Mouse (Mus musculus) E14TG2a.4 (cell line): ENCODE measurements around the gene Tusc1.

Experiments
- H3K27me3 ChIP-seq: 2 replicates; pipeline ENCODE4 v1.6.1; 2014; ENCODE audit warnings: low read length, control low read depth; ENCODE audit not compliant: insufficient read depth
- H3K36me3 ChIP-seq: 2 replicates; pipeline ENCODE4 v1.6.1; 2014; ENCODE audit warnings: low read length, control low read depth; ENCODE audit not compliant: insufficient read depth
- H3K4me1 ChIP-seq: replicated peaks from 2 replicates; pipeline ENCODE4 v1.6.1; 2014; ENCODE audit warnings: low read depth, low read length, control low read depth
- H3K4me3 ChIP-seq: replicated peaks from 2 replicates; pipeline ENCODE4 v1.5.1; 2014; ENCODE audit warnings: mild to moderate bottlenecking, low read length
- H3K9me3 ChIP-seq: 2 replicates; pipeline ENCODE4 v1.6.1; 2014; ENCODE audit warnings: low read length, control low read depth
- CTCF ChIP-seq: conservative IDR thresholded peaks from 2 replicates; pipeline ENCODE4 v1.5.1; 2014; ENCODE audit warnings: low read length
- NANOG ChIP-seq: IDR thresholded peaks from 2 replicates; pipeline ENCODE4 v1.6.1; 2014; ENCODE audit warnings: borderline replicate concordance, low read length, mixed read lengths
- POU5F1 ChIP-seq: IDR thresholded peaks from 2 replicates; pipeline ENCODE4 v1.6.1; 2014; ENCODE audit warnings: low read length, borderline replicate concordance

Tusc1 gene

GRCm38 (mm10) chr4:93335118-93336003 is at the start of gene Tusc1:
TSS of gene Tusc1 (minus strand) at chr4:93335511.
- TF ChIP-seq NANOG (no peak), POU5F1 (no peak), CTCF (no peak)
- no peaks in the 10 kb centered on the region for H3K27me3 ChIP-seq
- H3K9me3 ChIP-seq, result no peaks in the 10 kb centered on the region
- no peaks in the 10 kb centered on the region for H3K36me3 ChIP-seq
- H3K4me3 ChIP-seq, result peak within 1 kb of the TSS; percentile 83
- H3K4me1 ChIP-seq, result no peaks in the 10 kb centered on the region

- no peaks in the 10 kb centered on the region for H3K27me3 ChIP-seq
- H3K4me1 ChIP-seq, result no peaks in the 10 kb centered on the region
- H3K36me3 ChIP-seq, result no peaks in the 10 kb centered on the region
- TF ChIP-seq NANOG (no peak), CTCF (no peak; the same call in 1 of the 2 replicates), POU5F1 (no peak)
- no peak overlapping the region for H3K4me3 ChIP-seq
- H3K9me3 ChIP-seq, result no peaks in the 10 kb centered on the region
These were observed 17.6 kb upstream of the Tusc1 start for GRCm38 (mm10) chr4:93352930-93353329.

DNA sequence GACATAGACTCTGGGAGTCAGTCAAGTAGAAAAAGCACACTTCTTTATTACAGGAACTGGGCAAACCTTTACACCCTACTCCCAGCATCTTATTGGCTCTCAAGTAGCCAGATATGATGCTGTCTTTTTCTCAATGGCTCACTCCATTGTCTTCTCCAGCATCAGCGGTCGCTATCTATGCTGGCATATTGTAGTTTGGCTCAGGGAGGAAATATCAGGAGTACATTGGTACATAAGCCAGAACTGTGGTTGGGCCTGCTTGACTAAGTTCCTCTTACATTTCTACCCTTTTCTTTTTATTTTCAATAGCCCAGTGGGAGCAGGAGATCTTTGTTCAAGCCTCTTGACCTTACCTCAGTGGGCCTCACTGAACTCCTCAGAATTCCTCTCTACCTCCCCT is 9.0 kb upstream of the Tusc1 start:
- no peaks in the 10 kb centered on the region for H3K9me3 ChIP-seq
- H3K27me3 ChIP-seq, result no peaks in the 10 kb centered on the region
- H3K4me1 ChIP-seq, result no peaks in the 10 kb centered on the region
- no peaks in the 10 kb centered on the region for H3K36me3 ChIP-seq
- no peak for TF ChIP-seq CTCF
- TF ChIP-seq POU5F1, result no peak
- TF ChIP-seq NANOG, result no peak
- no peak overlapping the region for H3K4me3 ChIP-seq

DNA sequence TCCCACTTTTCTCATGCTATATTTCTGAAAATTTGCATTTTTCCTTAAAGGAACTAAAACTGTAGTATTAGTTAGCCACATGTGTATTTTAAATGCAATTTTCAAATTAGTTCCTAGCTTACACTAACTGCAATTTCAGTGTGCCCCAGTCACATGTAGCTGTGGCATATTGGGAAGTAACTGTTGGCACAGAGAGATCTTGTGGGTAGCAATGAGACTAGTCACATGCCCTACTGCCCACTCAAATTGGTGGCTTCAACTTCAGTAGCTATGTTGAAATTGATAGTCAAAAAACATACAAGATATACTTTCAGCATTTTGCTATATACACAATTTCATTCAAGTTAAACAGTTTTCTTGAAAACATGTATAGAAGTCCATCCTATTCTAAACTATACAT is 6.3 kb upstream of the Tusc1 start:
- no peak overlapping the region for H3K4me3 ChIP-seq
- no peaks in the 10 kb centered on the region for H3K36me3 ChIP-seq
- no peaks in the 10 kb centered on the region for H3K4me1 ChIP-seq
- no peaks in the 10 kb centered on the region for H3K9me3 ChIP-seq
- H3K27me3 ChIP-seq, result no peaks in the 10 kb centered on the region
- TF ChIP-seq CTCF (no peak), POU5F1 (no peak), NANOG (no peak)

DNA sequence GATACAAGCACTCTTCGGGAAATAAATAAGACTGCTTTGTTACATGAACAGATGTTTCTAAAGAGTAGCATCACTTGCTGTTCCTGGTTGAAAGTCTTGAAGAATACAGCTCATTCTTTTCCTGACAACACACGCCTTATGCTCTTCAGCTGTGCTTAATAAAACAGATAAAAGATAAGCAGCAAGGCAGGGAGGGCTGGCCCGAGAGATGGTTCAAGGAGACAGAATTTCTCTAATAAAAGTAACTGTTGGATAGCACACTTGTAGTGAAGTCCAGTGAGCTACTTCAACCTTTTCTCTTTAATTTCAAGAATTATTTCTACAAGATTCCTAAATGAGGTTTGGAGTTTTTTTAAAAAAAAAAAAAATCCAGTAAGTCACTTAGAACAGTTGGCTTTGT is 2.7 kb upstream of the Tusc1 start:
- no peaks in the 10 kb centered on the region for H3K4me1 ChIP-seq
- TF ChIP-seq NANOG (no peak), POU5F1 (no peak), CTCF (no peak)
- no peaks in the 10 kb centered on the region for H3K27me3 ChIP-seq
- H3K36me3 ChIP-seq, result no peaks in the 10 kb centered on the region
- no peak overlapping the region for H3K4me3 ChIP-seq
- H3K9me3 ChIP-seq, result no peaks in the 10 kb centered on the region

DNA sequence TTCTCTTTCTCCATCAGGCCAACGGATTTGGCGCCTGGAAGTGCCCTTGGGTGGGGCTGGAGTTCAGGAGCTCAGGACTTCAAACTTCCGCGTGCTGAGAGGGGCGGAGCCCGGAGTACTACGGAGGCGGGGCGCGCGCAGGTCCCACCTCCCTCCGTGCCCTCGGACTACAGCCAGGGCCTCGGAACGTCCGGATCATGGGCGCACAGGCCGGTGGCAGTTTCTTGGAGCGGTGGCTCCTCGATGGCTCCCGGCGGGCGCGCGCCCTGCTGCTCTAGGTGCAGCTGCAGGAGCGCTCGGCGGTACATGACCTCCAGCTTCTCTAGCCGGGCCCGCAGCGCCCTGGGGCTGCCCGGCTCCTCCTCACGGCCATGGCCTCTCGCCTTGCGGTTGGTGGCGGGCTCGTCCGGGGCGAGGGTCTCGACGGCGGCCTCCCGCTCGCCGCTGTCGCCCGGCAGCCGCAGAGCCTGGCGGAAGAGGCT is 634 bp downstream of the Tusc1 start:
- H3K4me3 ChIP-seq, result peak overlapping the region; percentile 83
- H3K9me3 ChIP-seq, result no peaks in the 10 kb centered on the region
- H3K36me3 ChIP-seq, result no peaks in the 10 kb centered on the region
- no peak for TF ChIP-seq CTCF
- no peak for TF ChIP-seq NANOG
- no peak for TF ChIP-seq POU5F1
- H3K27me3 ChIP-seq, result no peaks in the 10 kb centered on the region
- H3K4me1 ChIP-seq, result peaks cover under 1% of the 10 kb centered on the region; the same call in 1 of the 2 replicates

DNA sequence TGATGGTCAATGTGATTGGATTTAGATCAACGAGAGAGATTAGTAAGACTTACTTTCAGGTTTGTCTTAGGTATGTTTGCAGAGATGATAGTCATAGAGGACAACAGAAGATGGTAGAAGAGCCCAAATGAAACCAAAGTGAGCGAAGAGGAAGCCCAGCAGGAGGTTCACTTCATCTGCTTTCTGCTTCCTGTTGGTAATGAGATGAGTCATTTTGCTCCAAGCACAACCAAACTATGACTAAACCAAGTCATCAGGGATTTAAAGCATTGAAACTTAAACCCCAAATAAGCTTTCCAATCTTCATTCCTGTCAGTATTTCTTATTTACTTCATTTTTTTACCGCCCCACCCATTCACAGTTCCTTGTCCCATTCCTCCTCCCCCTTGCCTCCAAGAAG is 27.8 kb downstream of the Tusc1 start:
- TF ChIP-seq CTCF, result no peak
- TF ChIP-seq POU5F1, result no peak
- Histone ChIP-seq H3K27me3 (no peaks in the 10 kb centered on the region), H3K36me3 (no peaks in the 10 kb centered on the region), H3K4me1 (no peaks in the 10 kb centered on the region), H3K4me3 (no peak overlapping the region), H3K9me3 (no peaks in the 10 kb centered on the region)

- H3K36me3 ChIP-seq, result no peaks in the 10 kb centered on the region
- no peaks in the 10 kb centered on the region for H3K27me3 ChIP-seq
- H3K4me1 ChIP-seq, result no peaks in the 10 kb centered on the region
- H3K9me3 ChIP-seq, result 0 out of 2 replicates have a peak, but pooled peaks cover 2% of the 10 kb centered on the region
- no peak for TF ChIP-seq NANOG
- no peak for TF ChIP-seq CTCF
- TF ChIP-seq POU5F1, result no peak
- H3K4me3 ChIP-seq, result no peak overlapping the region
These were observed 49.2 kb downstream of the Tusc1 start for GRCm38 (mm10) chr4:93286065-93286464.
